Mouse (Mus musculus): ENCODE measurements around the gene Fgd1. TPM values are rescaled to one million over a fixed set of nuclear protein-coding genes. Genes with fewer than 3 reads are reported as not detected.

The Fgd1 gene
- polyA plus RNA-seq, 1 experiment = 15.8 TPM

- Histone ChIP-seq H3K4me3 (ENCODE audit: insufficient read depth, low read length) (no peak overlapping the region), H3K27ac (ENCODE audit: insufficient read depth, low read length) (no peak overlapping the region), H3K4me1 (ENCODE audit: control insufficient read depth, insufficient read depth, low read length) (no peaks in the 10 kb centered on the region)
- TF ChIP-seq POLR2A (IDR thresholded peaks at IDR 0.05; ENCODE audit: extremely low read depth, insufficient read depth, low read length) (no peak), CTCF (IDR thresholded peaks at IDR 0.05; ENCODE audit: extremely low read depth, insufficient read depth, low read length) (no peak)
Observed at GRCm38 (mm10) chrX:151130493-151130892, 84.5 kb downstream of the Fgd1 start.

GRCm38 (mm10) chrX:151132785-151133184, 86.8 kb downstream of the Fgd1 start:
- TF ChIP-seq CTCF (IDR thresholded peaks at IDR 0.05; ENCODE audit: extremely low read depth, insufficient read depth, low read length) = 0 out of 2 replicates have a peak, but pooled peaks have one; percentile 6
- no peak for TF ChIP-seq POLR2A (IDR thresholded peaks at IDR 0.05; ENCODE audit: extremely low read depth, insufficient read depth, low read length)
- H3K4me1 ChIP-seq (ENCODE audit: control insufficient read depth, insufficient read depth, low read length) = no peaks in the 10 kb centered on the region
- no peak overlapping the region for H3K27ac ChIP-seq (ENCODE audit: insufficient read depth, low read length)
- H3K4me3 ChIP-seq (ENCODE audit: insufficient read depth, low read length) = no peak overlapping the region

Other genes starting within 250 kb of the Fgd1 start
- 43.1 and 45.2 TPM in 2 replicates for gene Maged2, start 231.8 kb upstream of the Fgd1 start, polyA plus RNA-seq (2012; rRNA removed)
- 78.9 and 79.7 TPM in 2 replicates for gene Gnl3l, start 28.8 kb upstream of the Fgd1 start, polyA plus RNA-seq (2012; rRNA removed)
- gene Tsr2, start 50.4 kb downstream of the Fgd1 start, polyA plus RNA-seq (2012; rRNA removed) = 60.0 and 65.9 TPM in 2 replicates
- gene Wnk3, start 151.9 kb downstream of the Fgd1 start, polyA plus RNA-seq (2012; rRNA removed) = 9.0 and 9.6 TPM in 2 replicates

Data from cortical plate, adult 2 months (tissue).